Mouse (Mus musculus) cerebellum, adult 11-12 months (tissue): ENCODE data around the gene Fkbp5.
"Not testable (repeated sequence)": the region's sequence is repeated elsewhere in the genome, so short reads cannot be mapped to it uniquely, and the experiment has no call there.

ENCODE experiments used
- DNase-seq: peaks from one replicate; pipeline ENCODE4 v3.0.0; 2022

Gene Fkbp5

GRCm38 (mm10) chr17:28517441-28517955 lies at the start of gene Fkbp5:
Gene Fkbp5 (minus strand): TSS chr17:28517527.
- peak; percentile 58 for DNase-seq

- no peak for DNase-seq
Measured at GRCm38 (mm10) chr17:28565181-28565580, 47.9 kb upstream of the Fkbp5 start.

- no peak for DNase-seq
Measured at GRCm38 (mm10) chr17:28561613-28562012, 44.3 kb upstream of the Fkbp5 start.

GRCm38 (mm10) chr17:28560598-28560997 lies 43.3 kb upstream of the Fkbp5 start, which contains the start of gene Clps:
Gene Clps (minus strand): TSS chr17:28560766.
- no peak for DNase-seq

- DNase-seq = no peak
Measured at GRCm38 (mm10) chr17:28557772-28558171, 40.4 kb upstream of the Fkbp5 start.

GRCm38 (mm10) chr17:28556635-28557396 lies 39.5 kb upstream of the Fkbp5 start:
- no peak for DNase-seq

- DNase-seq = not testable (repeated sequence)
Measured at GRCm38 (mm10) chr17:28554021-28554420, 36.7 kb upstream of the Fkbp5 start.

GRCm38 (mm10) chr17:28553040-28553793 lies 35.9 kb upstream of the Fkbp5 start:
- peak; percentile 28 for DNase-seq

- DNase-seq = no peak
Measured at GRCm38 (mm10) chr17:28549111-28549510, 31.8 kb upstream of the Fkbp5 start, which contains the start of gene Clpsl2. Gene Clpsl2 (plus strand): TSS chr17:28549411.

- DNase-seq = no peak
Measured at GRCm38 (mm10) chr17:28548550-28548949, 31.2 kb upstream of the Fkbp5 start.

GRCm38 (mm10) chr17:28546925-28547324 lies 29.6 kb upstream of the Fkbp5 start:
- DNase-seq = no peak

- DNase-seq = no peak
Measured at GRCm38 (mm10) chr17:28537881-28538280, 20.6 kb upstream of the Fkbp5 start.

- DNase-seq = no peak
Measured at GRCm38 (mm10) chr17:28533327-28533726, 16.0 kb upstream of the Fkbp5 start.

GRCm38 (mm10) chr17:28532557-28532956 lies 15.2 kb upstream of the Fkbp5 start:
- no peak for DNase-seq

GRCm38 (mm10) chr17:28531946-28532345 lies 14.6 kb upstream of the Fkbp5 start:
- no peak for DNase-seq

GRCm38 (mm10) chr17:28530506-28530905 lies 13.2 kb upstream of the Fkbp5 start, which contains the start of gene Armc12:
Gene Armc12 (plus strand): TSS chr17:28530806.
- DNase-seq = no peak

- no peak for DNase-seq
Measured at GRCm38 (mm10) chr17:28529116-28529515, 11.8 kb upstream of the Fkbp5 start.

GRCm38 (mm10) chr17:28528043-28528351 lies 10.7 kb upstream of the Fkbp5 start:
- DNase-seq = peak; percentile 62

GRCm38 (mm10) chr17:28527184-28528042 lies 10.1 kb upstream of the Fkbp5 start:
- no peak for DNase-seq

GRCm38 (mm10) chr17:28524831-28525430 lies 7.6 kb upstream of the Fkbp5 start:
- DNase-seq = no peak

- no peak for DNase-seq
Measured at GRCm38 (mm10) chr17:28524009-28524695, 6.8 kb upstream of the Fkbp5 start.
